Mouse (Mus musculus) liver, adult (tissue): ENCODE data around the gene Yif1b.

ENCODE experiments used
- GATA4 ChIP-seq: IDR thresholded peaks from 2 replicates; pipeline ENCODE4 v1.6.1; 2014; ENCODE audit warnings: mild to moderate bottlenecking, low read length; ENCODE audit not compliant: insufficient replicate concordance

Yif1b gene

DNA sequence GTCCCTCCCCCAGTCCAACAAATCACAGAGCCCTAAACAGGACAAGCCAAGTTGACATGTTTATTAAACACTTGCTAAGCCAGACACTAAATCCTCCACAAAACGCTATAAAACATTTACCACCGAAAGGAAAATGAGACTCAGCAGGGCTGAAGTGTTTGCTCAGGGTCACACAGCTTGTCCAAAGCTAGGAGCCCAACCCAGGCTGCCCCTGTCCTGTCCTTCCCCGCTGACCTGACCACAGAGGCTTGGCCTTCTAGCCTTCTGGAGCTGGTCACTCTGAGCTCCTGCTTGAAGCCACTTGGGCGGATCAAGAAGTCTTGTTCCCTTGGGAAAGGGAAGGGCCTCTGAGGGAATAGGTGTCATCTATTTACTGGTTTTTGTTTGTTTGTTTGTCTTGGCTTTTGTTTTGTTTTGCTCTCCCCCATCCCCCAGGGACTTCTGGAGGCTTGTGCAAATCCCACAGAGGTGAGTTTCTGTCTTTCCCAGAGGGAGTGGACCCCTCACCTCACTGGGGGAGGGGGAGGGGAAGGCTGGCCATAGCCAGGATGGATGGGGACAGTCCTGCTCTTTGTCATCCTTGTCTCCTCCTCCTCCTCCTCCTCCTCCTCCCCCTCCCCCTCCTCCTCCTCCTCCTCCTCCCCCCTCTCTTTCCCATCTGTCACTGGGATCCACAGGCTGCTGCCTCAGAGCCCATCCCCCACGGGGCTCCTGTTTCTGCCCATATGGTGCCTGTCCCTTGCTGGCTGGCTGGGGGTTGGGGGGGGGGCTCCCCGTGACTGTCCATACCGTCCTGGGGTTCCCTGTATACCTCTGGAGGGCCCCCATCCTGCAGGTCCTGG, 53.7 kb downstream of the Yif1b start:
- no peak for TF ChIP-seq GATA4

DNA sequence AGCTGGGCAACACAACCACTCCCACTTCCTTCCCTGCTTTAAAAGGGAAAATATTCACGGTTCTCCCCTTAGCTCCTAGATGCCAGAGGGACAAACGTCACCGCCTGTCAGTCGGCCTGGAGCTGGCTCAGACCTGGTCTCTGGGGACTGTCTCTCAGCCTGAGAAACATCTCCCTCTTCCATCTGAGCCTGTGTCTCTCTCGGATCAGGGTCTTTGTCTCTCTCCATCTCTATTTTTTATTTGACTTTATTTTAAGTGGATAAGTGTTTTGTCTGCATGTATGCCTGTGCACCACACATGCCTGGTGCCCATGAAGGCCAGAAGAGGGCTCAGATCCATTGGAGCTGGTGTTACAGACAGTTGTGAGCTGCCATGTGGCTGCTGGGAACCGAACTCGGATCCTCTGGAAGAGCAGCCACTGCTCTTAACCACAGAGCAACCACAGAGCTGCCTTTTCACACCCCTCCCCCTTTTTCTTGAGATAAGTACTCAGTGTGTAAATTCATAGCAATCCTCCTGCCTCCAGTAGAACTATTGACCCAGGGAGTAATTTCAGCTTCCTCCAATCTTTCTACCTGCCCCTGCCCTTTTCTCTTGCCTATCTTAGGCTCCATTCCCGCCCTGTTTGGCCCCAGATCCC, 54.4 kb downstream of the Yif1b start:
- TF ChIP-seq GATA4: no peak

DNA sequence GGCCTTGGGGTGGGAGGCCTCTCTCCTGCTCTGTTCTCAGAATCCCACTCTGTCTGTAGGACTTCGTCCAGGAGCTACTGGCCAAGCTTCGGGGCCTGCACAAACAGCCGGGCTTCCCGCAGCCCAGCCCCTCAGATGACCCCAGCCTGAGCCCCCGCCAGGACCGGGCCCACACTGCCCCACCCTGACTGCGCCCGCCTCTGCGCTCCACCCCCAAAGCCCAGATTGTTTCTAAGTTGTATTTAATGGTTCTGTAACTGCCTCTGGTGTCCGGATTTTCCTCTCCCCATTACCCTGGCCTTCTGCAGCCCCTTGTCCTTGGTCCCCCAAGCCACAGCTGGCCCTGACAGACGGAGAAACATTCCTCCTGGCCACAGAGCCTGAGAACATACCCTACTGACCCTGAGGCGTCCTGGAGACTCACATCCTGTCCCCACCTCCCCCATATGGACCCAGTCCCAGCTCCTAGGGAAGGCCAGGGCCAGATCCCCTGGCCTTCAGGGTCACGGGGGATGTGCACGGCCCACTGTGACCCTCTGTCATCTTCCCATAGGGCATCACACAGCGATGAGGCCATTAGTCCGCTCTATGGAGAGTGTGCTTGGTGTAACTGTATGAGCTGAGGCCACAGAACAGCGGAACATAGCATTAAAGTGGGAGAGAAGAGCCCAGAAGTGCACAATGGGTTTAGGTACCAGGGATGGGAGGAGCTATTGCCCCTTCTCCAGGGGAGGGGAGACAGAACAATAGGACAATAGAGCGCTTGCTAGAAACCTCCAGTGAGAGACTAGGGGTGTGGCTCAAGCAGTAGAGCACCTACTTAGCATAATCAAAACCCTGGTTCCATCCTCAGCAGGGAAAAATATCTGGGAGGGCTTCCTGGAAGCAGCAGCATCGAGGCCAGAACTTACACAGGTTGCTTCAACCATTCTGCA, 55.3 kb downstream of the Yif1b start:
- no peak for TF ChIP-seq GATA4

DNA sequence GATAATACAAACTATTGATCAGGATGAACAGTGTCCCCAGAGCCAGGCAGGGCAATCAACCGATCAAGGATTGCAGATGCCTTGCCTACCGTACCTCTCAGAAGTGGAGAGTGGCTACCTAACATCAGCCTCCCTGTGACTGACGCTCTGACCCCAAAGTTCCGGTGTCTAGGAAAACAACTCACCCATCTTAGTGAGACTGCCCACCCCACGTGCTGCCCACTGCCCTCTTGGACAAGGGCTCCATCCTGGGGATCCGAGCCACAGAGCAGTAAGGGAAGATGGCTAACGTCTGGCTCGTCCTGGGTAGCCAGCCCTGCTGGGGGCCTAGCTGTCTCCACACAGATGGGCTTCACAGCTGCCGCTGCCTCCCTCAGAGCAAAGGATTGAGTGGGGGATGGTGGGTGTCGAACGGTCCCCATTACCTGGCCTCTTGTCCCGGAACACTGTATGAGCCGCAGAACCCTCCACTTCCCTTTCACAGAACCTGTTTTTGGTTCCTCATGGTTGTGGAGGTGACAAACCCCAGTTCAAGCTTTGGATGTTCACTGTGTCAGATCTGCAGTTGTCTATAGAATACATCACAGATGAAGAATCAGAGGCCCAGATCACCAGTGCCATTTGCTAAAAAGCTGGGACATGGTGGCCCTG, 56.1 kb downstream of the Yif1b start:
- TF ChIP-seq GATA4: no peak

DNA sequence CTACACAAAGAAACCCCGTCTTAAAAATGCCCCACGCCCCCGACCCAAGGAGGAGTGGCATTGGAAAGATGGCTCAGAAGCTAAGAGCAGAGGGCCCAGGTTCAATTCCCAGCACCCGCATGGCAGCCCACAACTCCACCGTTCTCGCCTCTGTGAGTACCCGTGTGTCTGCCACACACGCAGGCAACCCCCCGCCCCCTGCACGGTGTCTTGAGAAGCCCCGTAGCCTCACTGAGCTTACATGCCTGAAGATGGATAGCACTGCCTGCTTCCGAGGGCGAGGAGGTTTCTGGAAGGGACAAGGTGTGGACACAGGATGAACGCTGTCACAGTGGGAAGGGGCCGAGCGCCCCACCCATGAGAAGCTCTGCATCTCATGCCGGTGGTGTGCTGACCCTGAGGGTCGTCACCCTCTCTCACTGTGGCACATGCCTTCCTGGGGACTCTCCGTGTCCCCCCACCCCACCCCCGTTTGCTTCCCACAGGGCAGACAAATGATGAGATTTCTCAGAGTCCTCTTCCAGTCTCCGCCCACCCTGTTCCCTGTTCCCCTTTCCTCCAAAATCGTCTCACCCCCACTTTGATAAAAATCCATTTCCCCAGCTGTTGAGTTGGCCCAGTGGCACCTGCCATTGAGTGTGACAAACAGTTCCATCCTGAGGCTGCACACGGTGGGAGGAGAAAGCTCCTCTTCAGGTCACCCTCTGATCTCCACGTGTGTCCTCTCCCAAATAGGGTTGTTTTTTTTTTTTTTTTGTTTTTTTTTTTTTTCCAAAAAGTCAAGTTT, 57.9 kb downstream of the Yif1b start:
- no peak for TF ChIP-seq GATA4

DNA sequence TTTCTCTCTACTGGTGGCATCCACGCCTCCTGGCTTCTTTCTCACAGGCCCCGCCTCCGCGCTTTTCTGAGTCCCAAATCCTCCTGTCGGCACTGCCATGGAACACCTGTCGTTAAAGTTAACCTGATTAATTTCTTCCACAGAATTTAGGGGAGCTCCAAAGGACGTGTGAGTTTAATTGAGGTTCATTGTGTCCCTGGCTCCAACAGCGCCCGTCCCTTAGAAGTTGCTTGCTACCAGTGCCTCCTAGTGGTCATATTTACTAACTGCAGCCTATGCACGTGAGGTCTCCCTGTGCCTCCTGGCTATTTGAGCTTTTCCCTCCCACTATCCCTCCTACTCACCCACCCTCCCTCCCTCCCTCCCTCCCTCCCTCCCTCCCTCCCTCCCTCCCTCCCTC, 58.9 kb downstream of the Yif1b start:
- TF ChIP-seq GATA4: no peak
